Mouse (Mus musculus) kidney, postnatal 4 days (tissue): ENCODE data around the gene Slc25a5.
"Not testable (repeated sequence)": the region's sequence is repeated elsewhere in the genome, so short reads cannot be mapped to it uniquely, and the experiment has no call there.

Source experiments
- DNase-seq, 2 experiments: peaks; one replicate each; pipeline ENCODE4 v3.0.0; 2021; ENCODE audit warnings: mixed read lengths in 2 of 2

Gene Slc25a5

DNA sequence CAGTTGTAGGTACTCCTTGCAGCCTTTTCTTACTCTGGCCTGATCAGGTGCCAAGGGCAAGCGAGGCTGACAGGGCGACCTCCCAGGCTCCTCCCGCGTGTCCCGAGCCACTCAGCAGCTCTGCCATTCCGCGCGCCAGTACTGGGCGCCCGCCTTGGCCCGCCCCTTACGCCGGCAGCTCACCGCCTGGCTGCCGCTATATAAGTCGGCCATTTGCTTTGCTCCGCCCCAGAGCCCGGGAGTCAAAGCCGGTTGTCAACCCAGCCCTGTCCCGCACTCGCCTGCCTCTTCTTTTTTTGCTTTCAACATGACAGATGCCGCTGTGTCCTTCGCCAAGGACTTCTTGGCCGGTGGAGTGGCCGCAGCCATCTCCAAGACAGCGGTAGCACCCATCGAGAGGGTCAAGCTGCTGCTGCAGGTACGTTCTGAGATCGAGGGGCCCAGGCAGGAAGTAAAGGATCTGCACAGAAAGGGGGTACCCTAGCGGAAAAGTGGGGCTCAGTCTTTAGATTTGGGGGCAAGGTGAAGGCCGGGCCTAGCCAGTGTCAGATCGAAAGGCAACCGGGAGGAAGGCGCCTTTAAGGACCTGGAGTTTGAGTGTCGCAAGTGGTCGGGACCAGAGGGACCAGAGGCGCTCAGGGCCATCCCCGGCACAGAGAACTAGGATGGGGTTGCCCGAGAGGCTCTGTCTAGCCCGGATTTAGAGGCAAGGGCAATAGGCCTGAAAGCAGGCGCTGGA is at the start of gene Slc25a5:
Gene Slc25a5, plus strand, starts transcription at position 228 of the 739 bp plus-strand sequence.
- peak; percentile 83 to 92 for DNase-seq

GRCm38 (mm10) chrX:36746789-36747188 is 48.7 kb upstream of the Slc25a5 start:
- DNase-seq: no peak

- DNase-seq: peak in 1 of 2 experiments; percentile 9
Measured at GRCm38 (mm10) chrX:36748573-36748972, 46.9 kb upstream of the Slc25a5 start.

DNA sequence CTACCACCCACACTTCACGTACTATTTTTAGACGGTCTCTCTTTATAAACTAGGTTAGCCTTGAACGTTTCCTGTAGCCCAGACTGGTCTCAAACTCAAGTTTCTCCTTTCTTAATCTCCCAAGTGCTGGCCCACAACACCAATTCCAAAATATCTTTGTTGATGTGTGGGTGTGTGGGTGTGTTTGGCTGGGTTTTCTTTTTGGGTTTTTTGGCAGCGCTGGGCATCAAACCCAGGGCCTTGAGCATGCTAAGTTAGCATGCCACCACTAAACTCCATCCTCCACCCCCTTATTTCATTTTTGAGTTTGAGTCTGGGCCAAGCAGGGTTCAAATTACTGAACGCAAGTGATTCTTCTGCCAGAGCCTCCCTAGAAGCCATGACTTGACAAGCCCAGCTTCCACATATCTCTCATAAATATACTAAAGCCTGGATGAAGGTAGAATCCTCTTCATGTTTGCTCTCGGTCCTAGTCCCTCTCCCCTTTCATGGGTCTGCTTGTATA is 46.1 kb upstream of the Slc25a5 start:
- no peak for DNase-seq

DNA sequence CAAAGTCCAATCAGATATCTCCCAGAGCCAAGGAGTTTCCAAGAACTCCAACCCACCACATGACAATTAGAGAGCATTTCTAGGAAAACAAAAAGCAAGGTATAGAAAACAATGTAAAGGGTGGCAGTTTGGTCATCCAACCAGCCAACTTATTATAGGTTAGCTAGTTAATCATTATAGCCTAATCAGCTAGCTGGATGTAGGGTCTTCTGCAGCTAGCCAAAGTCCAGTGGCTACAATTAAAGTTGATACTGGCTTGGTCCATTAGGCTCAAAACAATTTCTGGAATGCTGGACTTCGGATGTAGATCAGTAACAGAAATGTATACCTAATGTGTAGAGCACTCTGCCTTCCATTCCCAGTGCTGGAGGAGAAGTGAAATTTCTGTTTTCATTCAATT is 44.9 kb upstream of the Slc25a5 start:
- no peak for DNase-seq

DNA sequence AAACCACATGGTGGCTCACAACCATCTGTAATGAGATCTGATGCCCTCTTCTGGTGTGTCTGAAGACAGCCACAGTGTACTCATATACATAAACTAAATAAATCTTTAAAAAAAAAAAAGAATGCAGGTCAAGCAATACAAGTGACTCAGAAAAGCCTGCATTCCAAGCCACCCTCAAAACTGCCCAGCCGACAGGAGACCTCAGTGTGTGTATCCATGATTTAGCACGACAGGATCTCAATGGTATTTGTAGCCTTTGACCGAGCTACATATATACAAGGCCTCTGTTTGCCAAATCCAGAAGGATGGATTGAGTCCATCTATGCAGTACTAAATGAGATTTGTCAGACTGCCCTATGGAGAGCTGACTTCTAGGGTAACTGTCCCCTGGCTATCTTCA is 42.9 kb upstream of the Slc25a5 start:
- DNase-seq: no peak

DNA sequence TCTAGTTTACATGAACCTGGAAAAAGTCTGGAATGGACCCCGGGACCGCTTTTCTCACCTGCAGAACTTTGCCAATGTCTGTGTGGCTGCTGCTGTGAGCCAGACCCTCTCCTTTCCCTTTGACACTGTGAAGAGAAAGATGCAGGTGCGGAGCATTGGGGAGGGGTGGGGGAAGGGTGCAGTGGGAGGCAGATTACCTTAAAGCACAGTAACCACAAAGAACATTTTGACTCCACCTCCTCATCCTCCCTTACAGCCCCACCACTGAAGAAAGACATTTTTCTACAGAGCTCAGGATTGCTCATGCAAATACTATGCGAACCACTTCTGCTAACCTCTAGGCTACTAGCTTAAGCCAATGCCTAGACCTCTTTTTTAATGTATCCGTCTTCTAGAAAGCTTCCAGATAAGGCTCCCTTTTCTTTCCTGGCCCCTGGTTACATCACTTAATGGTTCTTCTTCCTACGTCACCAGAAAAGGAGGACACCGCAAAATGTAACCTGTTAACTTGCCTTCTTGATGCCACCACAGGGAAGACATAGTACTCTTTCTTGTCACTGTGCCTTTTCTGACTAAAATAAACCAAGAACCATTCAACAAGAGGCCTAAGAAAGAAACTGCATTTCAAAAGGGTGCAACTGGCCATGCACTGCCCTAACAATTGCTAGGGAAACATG is 37.5 kb upstream of the Slc25a5 start:
- no peak for DNase-seq

- no peak for DNase-seq
Measured at GRCm38 (mm10) chrX:36758566-36758965, 36.9 kb upstream of the Slc25a5 start.

GRCm38 (mm10) chrX:36760946-36761635 is 34.4 kb upstream of the Slc25a5 start:
- peak; percentile 7 to 32 for DNase-seq

GRCm38 (mm10) chrX:36762289-36762688 is 33.2 kb upstream of the Slc25a5 start:
- DNase-seq: peak; percentile 2 to 30

- no peak for DNase-seq
Measured at GRCm38 (mm10) chrX:36762894-36763293, 32.6 kb upstream of the Slc25a5 start.

GRCm38 (mm10) chrX:36763298-36763933 is 32.0 kb upstream of the Slc25a5 start:
- DNase-seq: no peak

DNA sequence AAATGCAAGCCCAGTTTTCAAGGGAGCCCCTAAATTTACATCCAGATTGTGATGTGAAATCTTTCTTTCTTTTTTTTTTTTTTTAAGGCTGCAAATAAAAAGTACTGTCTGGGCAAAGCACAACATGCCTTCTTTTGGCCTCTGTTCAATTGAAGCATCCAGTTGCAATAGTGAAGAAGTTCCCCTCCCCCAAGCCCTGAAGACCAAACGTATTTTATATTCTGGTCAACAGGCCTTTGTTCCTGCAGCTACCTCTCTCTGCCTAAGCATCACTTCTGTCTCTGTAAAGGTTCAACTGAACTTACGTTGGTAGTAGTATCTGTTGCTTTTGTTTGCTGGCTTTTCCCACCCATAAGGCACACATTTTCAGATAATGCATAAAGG is 31.5 kb upstream of the Slc25a5 start:
- DNase-seq: no peak

GRCm38 (mm10) chrX:36767386-36767785 is 28.1 kb upstream of the Slc25a5 start:
- DNase-seq: no peak

GRCm38 (mm10) chrX:36772591-36772990 is 22.9 kb upstream of the Slc25a5 start:
- DNase-seq: no peak

DNA sequence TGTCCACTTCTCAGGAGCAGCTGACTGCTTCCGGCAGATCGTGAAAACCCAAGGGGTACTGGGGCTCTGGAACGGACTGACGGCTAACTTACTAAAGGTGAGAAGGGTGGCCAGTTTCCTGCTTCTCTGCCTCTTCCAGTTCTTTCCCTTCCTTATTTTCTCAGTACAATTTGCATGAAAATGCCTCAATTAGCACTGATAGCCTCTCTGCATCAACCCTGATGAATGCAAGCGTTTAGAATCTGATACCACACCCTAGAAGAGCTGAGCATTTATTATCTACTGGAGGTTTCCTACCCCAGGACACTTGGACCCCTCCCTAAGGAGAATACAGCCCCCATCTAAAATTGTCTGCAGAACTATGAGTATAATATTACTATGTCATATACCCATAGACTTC is 19.9 kb upstream of the Slc25a5 start:
- DNase-seq: no peak

DNA sequence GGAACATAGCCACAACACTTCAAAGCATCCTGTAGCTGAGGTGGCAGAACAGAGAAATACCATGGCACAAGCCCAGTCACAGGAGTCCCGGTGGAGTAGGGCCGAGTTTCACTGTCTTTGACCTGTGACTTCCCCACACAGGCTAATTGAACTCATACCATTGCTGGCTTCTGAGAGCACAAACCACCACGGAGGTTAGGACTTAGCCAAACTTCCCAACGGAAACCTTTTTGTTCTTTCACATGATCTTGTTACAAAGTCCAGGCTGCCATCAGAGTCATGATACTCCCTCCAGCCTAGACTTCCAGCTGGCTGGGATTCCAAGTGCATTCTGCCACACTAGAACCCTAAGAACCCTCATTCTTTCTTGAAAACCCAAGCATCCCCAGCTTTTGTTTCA is 17.8 kb upstream of the Slc25a5 start:
- no peak for DNase-seq

DNA sequence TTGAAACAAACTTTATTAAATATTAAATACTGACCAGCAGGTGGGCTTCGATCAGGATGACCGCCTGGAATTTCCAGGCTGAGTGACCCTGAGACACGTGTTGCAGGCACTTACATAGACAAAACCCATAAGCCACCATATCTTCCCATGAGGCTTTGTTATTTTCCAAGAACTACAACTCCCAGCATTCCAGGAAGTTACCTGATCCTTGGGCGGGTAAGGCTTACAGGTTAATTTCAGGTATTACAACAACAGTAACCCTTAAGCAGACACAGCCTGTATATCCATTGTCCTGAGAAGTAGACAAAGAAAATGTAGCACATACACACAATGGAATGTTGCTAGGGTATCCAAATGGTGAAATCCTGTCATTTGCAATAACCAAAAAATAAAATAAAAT is 6.1 kb upstream of the Slc25a5 start:
- no peak for DNase-seq

DNA sequence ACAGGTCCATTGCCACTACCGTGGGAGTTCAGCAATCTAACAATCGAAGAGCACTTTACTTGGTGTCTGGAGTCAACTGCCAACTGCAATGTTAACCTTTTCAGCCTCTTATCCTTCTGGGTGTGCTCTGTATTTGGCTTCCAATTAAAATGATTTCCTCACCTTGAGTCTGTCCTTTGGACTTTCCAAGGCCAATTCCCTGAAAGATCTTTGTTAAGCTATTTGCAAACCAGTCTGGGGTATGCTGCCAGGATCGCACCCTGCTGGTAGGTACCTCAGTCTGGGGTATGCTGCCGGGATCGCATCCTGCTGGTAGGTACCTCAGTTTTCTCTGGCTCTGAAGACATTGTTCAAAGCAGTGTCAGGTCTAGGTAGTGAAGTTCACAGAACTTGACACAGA is 880 bp upstream of the Slc25a5 start:
- DNase-seq: no peak

DNA sequence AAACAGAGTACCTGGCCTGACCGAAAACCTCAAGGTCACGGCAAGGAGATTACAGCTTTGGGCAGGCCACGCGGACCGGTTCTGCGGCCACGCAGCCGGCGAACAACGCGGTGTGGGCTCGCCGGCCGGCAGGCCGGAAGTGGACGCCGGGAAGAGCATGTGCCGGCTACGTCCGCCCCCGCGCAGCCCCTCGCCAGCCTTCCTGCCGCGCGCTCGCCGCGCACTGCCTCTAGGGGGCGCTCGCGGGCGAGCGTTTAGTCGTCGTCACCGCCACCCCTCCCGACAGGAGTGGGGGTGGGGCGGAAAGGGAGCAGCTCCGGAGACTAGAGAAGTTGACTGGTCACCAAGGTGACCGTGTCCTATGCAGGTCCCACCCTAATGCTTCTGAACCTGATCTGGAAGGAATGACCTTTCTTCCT is 721 bp downstream of the Slc25a5 start:
- DNase-seq: peak; percentile 82 to 90

DNA sequence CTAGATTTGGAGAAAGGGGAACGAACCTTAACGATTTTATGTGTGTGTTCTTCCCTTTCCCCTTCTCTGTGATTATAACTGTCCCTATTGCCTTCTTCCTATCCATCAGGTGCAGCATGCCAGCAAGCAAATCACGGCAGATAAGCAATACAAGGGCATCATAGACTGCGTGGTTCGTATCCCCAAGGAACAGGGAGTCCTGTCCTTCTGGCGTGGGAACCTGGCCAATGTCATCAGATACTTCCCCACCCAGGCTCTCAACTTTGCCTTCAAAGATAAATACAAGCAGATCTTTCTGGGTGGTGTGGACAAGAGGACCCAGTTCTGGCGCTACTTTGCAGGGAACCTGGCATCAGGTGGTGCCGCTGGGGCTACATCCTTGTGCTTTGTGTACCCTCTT is 1.3 kb downstream of the Slc25a5 start:
- not testable (repeated sequence) for DNase-seq

DNA sequence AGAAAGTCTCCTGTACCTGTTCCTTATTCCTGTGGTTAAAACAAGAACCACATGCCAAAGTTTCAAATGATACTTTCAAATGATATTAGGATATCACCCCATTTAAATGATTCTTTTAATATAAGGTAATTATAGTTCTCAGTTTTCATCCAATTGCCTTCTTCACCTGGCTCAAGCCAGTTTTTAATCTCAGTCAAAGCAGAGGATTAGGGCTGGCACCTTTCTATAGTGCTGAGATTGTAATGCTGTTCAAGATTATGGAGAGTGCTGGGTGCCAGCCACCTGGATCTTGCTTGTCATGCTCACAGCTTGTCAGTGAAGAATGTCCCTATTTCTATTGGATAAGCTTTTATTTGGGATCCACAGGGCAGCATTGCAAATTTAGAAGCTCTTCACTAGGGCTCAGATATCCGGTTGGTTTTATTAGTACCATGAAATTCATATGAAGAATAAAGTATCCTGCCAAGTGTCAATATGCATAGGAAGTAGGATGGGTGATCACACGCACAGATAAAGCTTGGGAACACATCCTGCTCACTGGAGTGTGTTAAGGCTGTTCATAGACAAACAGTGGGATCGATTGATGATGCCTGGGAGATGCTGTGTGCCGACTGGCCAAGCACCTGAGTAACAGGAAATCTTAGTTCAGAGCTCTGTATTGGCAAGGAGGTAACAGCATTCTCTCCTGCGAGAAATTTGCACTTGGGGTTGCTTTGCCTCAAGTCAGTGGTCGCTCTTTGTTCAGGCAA is 3.9 kb downstream of the Slc25a5 start:
- no peak for DNase-seq
